Mouse (Mus musculus) ES-Bruce4 (cell line): Measurements from ENCODE around the gene Pbx1.

Experiments
- CTCF ChIP-seq: IDR thresholded peaks from one replicate; pipeline ENCODE4 v1.8.1; 2011; ENCODE audit warnings: low read depth, low read length
- EP300 ChIP-seq: IDR thresholded peaks from 2 replicates; pipeline ENCODE4 v1.6.1; 2011; ENCODE audit warnings: low read depth, low read length; ENCODE audit not compliant: insufficient read depth
- POLR2A ChIP-seq: IDR thresholded peaks from one replicate; pipeline ENCODE4 v1.8.1; 2011; ENCODE audit warnings: low read length; ENCODE audit not compliant: insufficient read depth

GRCm38 (mm10) chr1:168088680-168089079 is 343.4 kb downstream of the Pbx1 start:
- TF ChIP-seq CTCF (no peak), POLR2A (no peak), EP300 (no peak)
